Mouse (Mus musculus) kidney, adult 11 months (tissue): ENCODE results near the gene Kif1b.

Experiments
- DNase-seq: peaks from one replicate; pipeline ENCODE4 v3.0.0; 2022

The Kif1b gene

DNA sequence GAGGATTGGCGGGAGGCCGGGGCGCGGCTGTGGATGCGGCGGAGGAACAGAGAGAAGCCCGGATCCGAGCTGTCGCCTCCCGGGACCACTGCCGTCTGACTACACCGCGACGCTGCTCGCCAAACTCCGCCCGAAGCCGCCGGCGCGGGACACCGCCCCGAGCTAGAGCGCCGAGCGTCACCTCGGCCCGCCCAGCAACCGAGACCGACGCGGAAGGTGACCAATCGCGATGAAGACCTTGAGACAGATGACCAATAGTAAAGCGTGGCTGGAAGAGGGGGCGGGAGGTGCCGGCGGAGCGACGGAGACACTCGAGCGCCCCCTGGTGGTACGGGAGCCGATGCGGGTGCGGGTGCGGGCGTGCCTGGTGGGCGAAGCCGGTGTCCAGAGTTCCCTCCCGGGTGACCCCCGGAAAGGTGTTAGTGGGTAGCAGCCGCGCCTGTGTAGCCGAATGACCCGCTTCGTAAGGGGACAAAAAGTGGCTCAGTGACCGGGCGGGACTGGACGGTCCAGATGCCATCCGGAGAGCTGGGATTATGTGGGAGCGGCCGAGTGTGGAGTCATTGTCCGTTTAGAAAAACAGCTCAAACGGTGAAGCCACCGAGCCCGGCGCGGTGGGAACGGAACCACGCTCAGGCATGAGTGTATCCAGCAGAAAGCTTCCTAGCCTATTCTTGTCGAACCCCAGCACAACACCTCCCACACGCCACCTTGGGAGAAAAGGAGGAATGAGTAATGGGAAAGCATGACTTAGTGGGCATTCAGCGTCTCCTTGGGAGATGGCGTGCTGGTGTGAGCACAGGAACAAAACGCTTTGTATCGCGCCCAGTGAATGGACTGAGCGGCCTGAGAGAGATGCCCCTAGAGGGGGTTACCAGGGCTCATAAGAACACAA, at the start of gene Kif1b:
Gene Kif1b (minus strand): TSS at position 98 of the 895 bp plus-strand sequence.
- DNase-seq = peak; percentile 96

DNA sequence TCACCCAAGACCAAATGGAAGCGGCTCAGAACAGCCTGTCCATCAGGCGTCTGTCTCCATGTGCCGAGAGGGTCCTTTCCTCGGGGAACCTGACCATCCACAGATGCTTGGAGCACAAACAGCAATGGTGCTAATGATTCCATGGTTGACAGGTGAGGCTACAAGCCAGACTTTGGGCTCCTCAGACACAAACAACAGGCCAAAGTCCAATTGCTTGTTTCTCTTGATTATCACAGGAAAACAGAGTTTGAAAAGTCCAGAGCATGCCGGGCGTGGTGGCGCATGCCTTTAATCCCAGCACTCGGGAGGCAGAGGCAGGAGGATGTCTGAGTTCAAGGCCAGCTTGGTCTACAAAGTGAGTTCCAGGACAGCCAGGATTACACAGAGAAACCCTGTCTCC, 47.2 kb upstream of the Kif1b start:
- peak; percentile 31 for DNase-seq

DNA sequence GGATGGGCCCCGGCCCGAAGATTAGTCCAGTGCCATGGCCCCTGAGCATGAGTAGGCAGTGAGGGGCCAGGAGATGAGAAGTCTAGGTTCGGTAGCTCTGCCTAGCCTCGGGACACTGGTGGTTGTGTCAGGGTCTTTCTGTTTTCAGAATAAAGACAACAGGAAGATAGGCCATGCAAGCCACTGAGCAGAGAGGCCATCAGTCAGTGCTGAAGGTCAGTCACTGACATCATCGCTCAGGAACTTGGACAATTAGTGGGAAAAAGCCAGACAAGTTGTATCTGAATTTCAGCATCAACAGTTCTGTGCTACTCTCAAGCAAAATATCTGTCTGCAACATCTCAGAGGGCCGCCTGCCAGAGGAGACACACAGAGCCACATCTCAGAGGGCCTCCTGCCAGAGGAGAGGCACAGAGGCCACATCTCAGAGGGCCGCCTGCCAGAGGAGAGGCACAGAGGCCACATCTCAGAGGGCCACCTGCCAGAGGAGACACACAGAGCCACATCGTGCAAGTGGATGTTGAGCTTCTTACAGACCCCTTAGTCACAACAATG, 44.2 kb upstream of the Kif1b start:
- no peak for DNase-seq

DNA sequence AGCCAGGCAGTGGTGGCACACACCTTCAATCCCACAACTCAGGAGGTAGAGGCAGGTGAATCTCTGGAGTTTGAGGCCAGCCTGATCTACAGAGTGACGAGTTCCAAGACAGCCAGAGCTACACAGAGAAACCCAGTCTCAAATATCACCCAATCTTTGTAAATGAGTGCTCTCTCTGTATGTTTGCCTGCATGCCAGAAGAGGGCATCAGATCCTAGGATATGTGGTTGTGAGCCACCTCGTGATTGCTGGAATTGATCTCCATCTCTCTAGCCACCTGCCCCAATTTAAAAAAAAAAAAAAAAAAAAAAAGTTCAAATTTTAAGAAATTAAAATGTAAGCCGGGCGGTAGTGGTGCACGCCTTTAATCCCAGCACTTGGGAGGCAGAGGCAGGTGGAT, 41.5 kb upstream of the Kif1b start:
- no peak for DNase-seq

DNA sequence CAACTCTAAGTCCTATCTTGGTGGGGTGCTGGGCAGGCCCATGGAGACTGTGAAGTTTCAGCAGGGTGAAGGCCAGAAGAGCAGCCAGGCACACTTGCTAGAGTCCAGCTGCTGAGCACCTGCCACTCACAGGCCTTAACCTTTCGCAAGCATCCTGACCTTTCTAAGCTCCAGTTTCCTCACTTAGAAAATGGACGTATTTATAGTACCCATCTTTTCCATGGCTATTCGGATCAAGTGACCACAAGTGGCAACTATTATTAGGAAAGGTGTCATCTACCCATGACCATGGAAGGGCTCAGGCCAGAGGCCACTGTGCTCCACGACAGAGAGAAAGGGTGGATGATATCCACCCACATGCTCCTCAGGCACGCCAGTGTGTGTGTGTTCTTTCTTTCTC, 38.4 kb upstream of the Kif1b start:
- DNase-seq = no peak

DNA sequence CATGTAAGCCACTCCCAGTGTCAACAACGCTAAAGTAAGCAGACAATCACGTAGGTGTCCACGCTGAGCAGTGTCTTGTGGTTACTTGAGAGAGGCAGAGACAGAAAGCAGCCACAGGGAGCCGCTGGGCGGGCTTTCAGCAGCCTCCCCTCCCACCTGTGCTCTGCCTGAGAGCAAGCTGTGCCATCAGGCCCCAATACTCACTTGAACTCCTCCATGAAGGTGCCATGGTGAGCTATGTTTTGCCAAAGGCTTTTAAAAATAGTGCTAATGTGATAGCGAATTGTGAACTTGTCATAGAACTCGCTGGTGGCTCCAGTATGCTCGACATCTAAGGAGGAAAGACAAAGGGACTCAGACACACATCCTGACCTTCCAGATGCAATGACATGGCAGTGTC, 36.8 kb upstream of the Kif1b start:
- DNase-seq = no peak

DNA sequence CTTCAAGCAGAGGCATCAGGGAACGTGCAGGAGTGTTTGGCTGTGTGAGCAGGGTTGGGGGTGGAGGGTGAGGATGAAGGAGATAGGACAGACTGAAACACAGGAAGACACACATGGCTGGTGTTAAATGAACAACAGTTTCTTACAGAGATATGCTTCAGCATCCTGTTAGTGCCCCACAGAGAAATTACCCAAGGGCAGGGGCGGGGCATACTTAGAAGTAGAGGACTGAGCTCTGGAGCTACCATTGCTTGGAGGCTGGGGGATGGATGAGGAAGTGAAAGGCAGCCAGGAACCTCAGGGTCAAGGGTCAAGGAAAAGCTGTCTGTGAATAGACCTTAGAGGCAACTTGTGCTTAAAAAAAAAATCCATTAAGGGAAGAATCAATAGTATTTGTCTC, 33.2 kb upstream of the Kif1b start:
- DNase-seq = no peak

DNA sequence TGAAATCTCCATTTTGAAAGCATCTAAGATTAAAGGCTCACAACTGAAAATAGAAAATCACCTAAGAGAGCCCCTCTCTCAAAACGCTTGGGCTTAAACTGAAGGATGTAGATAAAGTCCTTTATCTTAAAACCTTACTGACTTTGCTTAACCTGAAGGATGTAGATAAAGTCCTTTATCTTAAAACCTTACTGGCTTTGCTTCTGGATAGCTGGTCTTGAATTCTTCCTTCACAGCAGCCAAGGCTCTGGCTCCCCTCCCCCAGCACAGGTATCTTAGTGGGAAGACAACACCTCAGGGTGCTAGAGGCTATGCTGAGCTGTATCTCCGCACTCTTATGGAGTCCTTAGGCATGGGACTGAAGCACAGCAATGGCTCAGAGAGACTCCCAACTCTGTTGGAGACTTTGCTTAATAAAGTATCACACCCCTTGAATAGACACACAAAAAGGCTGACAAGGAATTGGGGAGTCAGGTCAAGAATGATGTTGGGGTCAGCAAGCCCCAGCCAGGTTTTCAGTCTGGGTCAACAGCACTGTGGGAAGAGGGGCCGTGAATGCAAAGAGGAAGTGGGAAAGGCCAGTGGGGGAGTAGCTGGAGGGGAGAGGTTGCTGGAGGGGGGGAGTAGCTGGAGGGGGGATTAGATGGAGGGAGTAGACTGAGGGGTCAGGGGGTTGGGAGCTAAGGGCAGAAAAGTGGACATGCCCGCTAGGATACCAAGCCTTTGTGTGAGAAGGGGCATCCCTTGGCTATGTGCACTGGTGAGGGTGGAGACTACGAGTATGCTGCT, 32.1 kb upstream of the Kif1b start:
- no peak for DNase-seq

DNA sequence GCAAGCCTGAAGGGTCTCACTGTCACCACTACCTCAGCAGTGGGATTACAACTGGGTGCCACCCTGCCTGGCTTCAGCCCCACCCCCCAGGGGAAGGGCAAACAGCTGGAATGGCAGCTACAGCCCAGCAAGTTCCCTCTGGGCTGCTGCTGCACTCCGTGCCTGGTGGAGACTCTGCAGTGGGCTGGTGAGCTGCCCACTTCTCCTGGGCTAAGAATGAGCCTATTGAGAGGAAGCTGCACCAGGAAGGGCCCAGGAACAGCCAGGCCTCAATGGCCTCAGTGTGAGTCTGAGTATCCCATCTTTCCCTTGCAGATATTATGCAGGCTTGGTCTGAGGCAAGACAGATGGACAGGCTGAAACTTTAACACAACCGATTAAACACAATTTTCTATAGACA, 30.6 kb upstream of the Kif1b start:
- no peak for DNase-seq

DNA sequence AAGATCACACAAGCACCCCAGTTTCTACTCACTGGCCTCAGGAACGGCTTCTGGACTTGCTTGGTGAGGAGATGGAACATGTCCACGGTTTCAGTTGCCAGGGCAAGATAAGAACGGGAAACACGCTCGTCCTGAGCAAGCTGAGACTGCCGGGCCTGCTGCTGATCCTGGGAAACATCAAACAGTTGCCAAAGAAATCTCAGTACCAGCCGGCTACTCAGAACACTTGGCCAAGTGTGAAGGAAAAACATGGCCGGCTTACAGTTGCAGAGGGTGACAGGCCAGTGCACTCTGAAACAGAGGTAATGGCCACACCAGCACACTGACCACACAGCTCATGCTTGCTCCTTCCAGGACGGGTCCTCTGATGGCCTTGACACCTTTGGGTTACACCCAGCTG, 29.9 kb upstream of the Kif1b start:
- DNase-seq = no peak

DNA sequence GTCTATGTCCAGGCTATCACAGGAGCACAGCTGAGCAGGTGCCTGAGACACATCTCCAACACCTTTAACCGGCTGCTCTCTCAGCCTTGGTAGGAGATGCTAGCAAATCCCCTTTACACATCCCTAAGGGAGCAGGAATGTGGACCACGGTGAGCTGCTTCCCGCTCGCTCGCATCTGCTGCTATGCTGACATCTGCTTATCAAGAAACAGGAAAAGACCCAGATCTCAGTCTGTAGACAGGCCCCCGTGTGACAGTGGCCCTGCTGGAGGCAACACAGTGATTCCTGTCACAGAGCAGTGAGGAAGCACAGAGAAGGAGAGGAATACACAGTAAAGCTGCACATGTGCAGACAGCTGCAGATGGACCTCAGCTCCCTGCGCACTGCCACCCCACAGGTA, 28.8 kb upstream of the Kif1b start:
- DNase-seq = no peak

DNA sequence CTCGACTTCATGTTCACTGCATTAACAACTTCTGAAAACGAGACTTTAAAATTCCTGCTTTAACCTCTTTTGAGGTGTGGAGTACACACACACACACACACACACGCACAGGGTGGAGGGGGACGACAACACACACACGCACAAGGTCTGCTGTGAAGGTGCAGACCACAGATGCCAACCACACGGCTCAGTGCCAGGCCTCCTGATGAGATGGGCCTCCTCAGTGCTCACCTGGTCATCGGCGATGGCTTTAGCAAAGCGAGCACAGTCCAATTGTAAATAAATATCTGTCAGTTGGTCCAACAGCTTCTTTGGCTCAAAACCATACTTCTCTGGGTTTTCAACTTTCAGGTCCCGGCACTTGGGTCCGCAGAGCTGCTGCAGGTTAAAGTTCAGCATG, 27.4 kb upstream of the Kif1b start:
- DNase-seq = no peak

DNA sequence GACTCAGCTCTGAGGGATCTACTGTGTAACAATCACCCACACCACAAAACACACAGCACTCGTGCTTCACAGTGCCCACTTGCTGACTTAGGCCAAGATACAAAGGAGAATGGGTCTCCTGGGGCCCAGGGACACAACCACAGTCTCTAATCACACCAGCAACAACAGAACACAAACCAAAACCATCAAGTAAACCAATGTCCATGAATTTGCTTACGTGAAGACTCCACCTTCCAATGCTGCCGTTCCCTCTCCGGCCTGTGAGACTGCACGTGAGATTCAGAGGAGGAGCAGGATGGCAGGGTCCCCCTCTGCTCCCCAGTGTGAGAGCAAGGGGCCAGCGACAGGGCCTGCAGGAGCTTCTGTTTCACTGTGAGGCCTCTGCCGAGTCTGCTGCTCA, 25.2 kb upstream of the Kif1b start:
- DNase-seq = no peak

DNA sequence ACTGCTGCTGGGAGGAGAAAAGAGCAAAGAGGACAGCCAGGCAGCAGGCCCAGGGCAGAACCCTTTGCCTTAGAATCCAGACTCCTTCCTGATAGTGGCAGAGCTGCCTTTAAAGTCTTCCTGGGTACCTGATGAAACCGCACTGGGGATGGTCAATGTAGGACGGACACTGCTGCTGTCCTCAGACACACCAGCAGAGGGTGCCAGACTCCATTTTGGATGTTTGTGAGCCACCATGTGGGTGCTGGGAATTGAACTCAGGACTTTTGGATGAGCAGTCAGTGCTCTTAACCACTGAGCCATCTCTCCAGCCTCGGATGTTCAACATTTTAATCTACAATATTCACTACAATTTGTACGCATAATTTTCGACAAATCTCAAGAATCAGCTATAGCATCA, 23.0 kb upstream of the Kif1b start:
- DNase-seq = no peak

DNA sequence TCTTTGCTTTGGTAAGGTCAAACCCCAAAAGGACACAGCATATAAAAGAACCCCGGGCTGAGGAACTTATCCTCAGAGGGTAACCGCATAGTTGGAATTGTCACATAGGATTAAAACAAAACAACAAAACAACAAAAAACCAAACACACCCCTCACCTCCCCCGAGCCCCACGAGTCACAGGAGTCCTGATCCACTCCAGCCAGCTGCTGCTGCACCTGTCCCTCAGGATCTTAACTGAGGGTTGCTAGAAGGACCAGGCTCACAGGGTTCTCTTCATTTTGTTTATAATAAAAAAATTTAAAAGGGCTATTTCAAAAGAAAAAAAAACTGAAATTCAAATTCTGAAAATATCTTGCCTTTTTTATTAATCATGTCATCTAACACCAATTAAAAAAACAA, 21.2 kb upstream of the Kif1b start:
- no peak for DNase-seq

DNA sequence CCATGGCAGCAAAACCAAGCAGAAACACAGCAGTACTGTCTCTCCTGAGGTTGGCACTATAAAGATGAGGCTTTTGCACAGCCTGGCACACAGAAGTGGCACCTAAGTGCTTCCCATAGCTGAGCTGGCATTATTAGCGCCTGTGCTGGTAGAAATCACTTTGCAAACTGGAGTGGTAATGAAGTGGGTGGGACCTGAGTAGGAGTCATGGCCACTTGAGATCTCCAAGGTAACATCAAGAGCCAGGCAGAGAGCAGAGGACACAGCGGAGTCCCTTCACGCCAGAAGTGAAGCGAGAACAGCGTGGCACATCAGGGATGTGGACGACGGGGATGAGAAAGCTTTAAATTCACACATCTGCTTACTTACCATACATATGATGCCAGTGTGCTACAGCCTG, 19.8 kb upstream of the Kif1b start:
- DNase-seq = no peak

DNA sequence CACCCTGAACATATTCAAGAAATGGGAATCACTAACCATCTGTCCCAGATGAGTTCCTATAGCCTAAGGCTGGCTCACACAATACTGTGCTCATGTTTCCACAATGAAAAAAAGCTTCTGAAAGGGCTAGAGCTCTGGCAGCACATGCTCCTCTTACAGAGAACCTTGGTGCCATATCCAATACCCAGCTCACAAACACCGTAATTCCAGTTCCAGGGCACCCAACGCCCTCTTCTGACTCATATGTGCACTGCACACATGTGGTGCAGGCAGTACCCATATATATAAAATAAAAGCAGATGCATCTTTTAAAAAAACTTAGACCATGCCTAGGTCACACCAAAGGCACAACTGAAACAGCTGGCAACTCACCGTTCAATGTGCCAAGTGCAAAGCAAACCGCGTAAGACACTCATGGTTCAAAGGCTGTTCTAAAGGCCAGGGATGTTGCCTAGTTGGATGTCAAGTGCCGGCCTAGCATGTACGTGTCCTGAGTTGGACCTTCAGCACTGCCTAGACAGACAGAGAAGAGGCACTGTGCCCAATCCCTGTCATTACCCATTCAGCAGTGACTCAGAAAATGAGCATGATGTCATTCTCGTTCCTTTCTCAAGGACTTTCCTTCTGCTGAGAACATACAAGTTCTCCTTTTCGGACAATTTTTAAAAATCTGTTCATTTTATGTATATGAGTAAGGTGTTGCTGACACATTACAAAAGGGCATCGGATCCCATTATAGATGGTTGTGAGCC, 18.1 kb upstream of the Kif1b start:
- peak; percentile 14 for DNase-seq

DNA sequence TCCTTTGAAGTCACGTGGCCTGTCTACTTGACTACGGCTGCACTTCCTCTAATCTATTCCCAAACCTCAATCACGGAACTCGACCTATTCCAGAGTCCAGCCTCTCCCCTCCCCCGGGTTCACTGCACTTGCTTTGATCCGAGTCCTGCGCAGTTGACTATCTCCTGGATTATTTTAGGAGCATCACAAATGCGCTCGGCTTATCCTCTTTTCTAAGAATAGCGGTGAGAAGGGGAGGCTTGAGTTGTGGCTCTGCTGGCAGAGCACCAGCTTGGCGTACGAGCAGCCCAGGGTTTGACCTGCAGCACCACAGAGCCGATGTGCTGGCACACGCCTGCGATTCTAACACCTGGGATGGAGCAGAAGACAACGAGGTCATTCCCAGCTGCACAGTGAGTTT, 16.2 kb upstream of the Kif1b start:
- no peak for DNase-seq

DNA sequence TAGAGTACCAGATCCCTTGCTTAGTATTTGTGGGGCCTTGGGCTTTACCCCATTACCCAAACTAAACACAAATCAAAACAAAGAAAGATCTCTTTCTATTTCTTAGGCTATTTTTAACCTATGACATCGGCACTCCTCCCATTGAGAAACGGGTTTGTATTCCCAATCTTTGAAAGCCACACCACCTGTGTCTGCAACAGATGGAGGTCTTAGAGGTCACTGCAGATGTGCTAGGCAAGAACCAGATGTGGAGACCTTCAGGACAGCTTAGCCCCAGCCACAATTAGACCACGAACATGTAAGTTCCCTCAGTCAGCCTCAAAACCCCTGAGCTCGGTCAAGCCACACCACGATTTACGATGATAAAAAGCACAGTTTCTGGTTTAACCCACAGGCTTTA, 15.2 kb upstream of the Kif1b start:
- no peak for DNase-seq

DNA sequence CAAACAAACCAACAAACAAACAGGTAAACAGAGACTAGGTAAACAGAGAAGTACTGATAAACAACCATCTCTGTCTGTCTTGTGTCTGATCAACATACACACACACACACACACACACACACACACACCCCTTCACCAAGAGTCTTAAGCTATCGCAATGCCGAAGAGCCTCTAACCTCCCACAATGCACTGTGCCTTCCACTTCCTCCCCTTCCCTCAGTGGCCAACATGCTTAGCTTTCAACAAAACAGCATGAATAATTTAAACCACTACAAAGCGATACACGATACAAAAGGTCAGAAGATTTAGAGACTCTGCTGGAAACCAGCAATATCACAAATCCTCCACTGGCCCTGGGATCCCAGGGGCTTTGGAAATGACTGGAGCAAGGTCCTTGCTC, 14.8 kb upstream of the Kif1b start:
- DNase-seq = no peak

DNA sequence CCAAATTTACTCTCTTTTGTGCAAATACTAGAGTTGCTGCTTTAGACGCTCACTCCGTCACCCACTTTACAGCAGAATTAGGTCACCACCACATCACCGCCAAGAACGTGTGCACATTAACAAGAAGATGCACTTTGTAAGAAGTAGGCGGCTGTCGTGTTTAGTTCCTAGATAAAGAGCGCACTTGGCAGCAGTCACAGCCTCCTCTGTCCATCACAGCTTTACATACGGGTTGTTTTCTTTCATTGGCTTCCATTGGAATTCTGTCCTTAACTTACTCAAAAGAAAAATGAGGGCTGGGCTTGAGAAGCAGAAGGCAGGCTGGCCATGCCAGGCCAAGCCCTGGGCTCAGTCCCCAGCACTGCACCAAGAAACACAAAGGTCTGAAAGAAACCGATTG, 11.6 kb upstream of the Kif1b start:
- no peak for DNase-seq

DNA sequence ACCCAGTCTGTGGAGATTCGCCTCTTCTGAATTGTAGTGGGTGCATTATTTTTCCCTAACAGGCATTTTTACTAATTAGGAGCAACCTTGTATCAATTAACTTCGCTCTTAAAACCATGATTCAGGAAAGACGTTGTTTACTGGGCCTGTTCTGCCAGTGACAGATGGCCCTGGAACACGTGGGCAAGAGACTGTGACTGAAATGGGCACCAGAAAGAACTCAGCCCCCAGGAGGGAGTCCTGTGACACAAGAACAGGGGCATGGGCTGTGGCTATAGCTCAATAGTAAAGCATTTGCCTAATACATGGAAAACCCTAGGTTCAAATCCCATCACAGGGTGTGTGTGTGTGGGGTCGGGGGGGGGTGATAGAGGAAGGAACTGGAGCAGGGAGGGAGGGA, 9.9 kb upstream of the Kif1b start:
- no peak for DNase-seq

DNA sequence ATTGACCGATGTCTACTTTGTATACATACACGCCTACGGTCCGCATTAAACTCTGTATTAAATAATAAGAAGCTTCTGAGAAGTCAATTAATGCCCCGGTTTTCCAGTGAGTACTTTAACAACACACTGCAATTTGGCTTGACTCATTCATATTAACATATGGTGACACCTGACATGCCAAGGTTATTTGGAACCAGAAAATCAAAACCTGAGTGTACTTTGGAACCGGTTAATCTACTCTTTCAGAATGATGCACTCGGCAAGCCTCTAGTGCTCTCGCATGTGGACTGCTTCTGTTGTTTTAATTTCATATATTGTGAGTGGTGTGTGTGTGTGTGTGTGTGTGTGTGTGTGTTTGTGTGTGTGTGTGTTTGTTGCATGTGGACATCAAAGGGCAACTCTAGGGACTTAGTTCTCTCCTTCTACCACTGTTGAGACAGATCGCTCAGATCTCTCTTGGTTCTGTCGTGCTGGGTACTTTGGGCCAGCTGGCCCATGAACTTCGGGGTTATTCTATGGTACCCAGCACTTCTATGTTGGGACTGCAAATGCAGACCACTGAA, 6.9 kb upstream of the Kif1b start:
- no peak for DNase-seq
